Mouse (Mus musculus) thymus, postnatal 0 days (tissue): ENCODE measurements around the gene Rad51b. TPM values are rescaled to one million over a fixed set of nuclear protein-coding genes. Genes with fewer than 3 reads are reported as not detected.

Experiments
- DNase-seq: peaks from one replicate; pipeline ENCODE4 v3.0.0-alpha.2; 2015; ENCODE audit warnings: low spot score
- polyA plus RNA-seq: library from polyadenylated mRNA; unstranded; fragments of >200 nt; fragmentation: Nextera tagmentation; extraction: Ambion mirVana; gene quantifications from 2 replicates; pipeline ENCODE4 v1.2.1, GENCODE M21; 2015

The Rad51b gene
- polyA plus RNA-seq, 1 experiment from 2014 or later = 4.8 TPM

- no peak for DNase-seq
Observed at GRCm38 (mm10) chr12:79330571-79330970, 33.5 kb downstream of the Rad51b start.

- DNase-seq = no peak
Observed at GRCm38 (mm10) chr12:79331722-79332121, 34.6 kb downstream of the Rad51b start.

GRCm38 (mm10) chr12:79338791-79339190, 41.7 kb downstream of the Rad51b start:
- peak; percentile 71 for DNase-seq

GRCm38 (mm10) chr12:79340513-79340912, 43.4 kb downstream of the Rad51b start:
- no peak for DNase-seq

GRCm38 (mm10) chr12:79341291-79341845, 44.3 kb downstream of the Rad51b start:
- DNase-seq = no peak

- no peak for DNase-seq
Observed at GRCm38 (mm10) chr12:79346198-79346733, 49.2 kb downstream of the Rad51b start.

GRCm38 (mm10) chr12:79347643-79348042, 50.6 kb downstream of the Rad51b start:
- DNase-seq = peak; percentile 70

GRCm38 (mm10) chr12:79351461-79351860, 54.4 kb downstream of the Rad51b start:
- DNase-seq = no peak

- no peak for DNase-seq
Observed at GRCm38 (mm10) chr12:79352086-79352741, 55.1 kb downstream of the Rad51b start.

GRCm38 (mm10) chr12:79352742-79353114, 55.6 kb downstream of the Rad51b start:
- DNase-seq = no peak

GRCm38 (mm10) chr12:79353356-79353755, 56.3 kb downstream of the Rad51b start:
- no peak for DNase-seq

GRCm38 (mm10) chr12:79354621-79355020, 57.5 kb downstream of the Rad51b start:
- DNase-seq = no peak

- no peak for DNase-seq
Observed at GRCm38 (mm10) chr12:79356138-79356537, 59.1 kb downstream of the Rad51b start.

GRCm38 (mm10) chr12:79357631-79358030, 60.5 kb downstream of the Rad51b start:
- DNase-seq = no peak

- peak; percentile 84 for DNase-seq
Observed at GRCm38 (mm10) chr12:79358613-79359218, 61.6 kb downstream of the Rad51b start.

- DNase-seq = no peak
Observed at GRCm38 (mm10) chr12:79359404-79359803, 62.3 kb downstream of the Rad51b start.

GRCm38 (mm10) chr12:79362219-79362618, 65.1 kb downstream of the Rad51b start:
- peak; percentile 62 for DNase-seq

- DNase-seq = no peak
Observed at GRCm38 (mm10) chr12:79364284-79364683, 67.2 kb downstream of the Rad51b start.

GRCm38 (mm10) chr12:79368818-79369217, 71.7 kb downstream of the Rad51b start:
- DNase-seq = no peak

- no peak for DNase-seq
Observed at GRCm38 (mm10) chr12:79369512-79370165, 72.6 kb downstream of the Rad51b start.

GRCm38 (mm10) chr12:79372697-79373096, 75.6 kb downstream of the Rad51b start:
- DNase-seq = no peak

- DNase-seq = no peak
Observed at GRCm38 (mm10) chr12:79377378-79377777, 80.3 kb downstream of the Rad51b start.
